Mouse (Mus musculus) heart, postnatal 0 days (tissue): ENCODE data around the gene Ush1g.

Experiments
- CTCF ChIP-seq: IDR thresholded peaks from 2 replicates; pipeline ENCODE4 v1.5.1; 2016; ENCODE audit warnings: antibody characterized with exemption, control low read depth, low read depth
- EP300 ChIP-seq: IDR thresholded peaks from 2 replicates; pipeline ENCODE4 v1.6.1; 2016; ENCODE audit warnings: antibody characterized with exemption, low read depth

DNA sequence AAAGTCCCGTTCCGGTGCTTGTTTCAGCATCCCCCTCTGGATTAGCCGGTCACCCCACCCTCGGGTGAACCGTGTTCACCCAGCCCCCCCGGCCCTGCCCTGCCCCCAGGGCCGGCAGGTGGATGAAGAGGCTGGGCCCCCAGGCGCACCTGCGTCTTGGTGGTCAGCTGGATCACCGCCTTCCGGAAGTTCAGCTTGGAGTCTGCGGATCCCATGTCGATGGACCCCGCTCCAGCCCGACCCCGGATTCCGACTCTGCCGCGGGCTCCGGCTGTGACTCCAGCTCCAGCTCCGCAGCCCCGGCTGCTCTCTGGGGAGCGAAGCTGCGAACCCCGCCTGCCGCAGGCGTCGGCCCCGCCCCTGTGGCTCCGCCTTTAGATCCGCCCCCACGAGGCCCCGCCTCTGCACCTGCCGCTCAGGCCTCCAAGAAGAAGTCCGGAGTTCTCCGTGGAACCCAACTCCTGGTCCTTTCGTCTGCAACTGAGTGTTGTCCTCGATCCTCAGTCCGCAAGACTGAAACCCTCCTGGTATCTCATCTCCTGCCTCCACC, 45.6 kb upstream of the Ush1g start, which contains the start of gene Hid1:
- TF ChIP-seq CTCF (no peak), EP300 (no peak)
